11 mouse cellular contexts compared by ENCODE assay signal in genomic region chrX:140511687-140512651, GRCm38 (mm10). TPM values are rescaled to one million over a fixed set of nuclear protein-coding genes. Genes with fewer than 3 reads are reported as not detected.
DNase-seq lines count a peak whose midpoint lies in the region; ATAC-seq and TF ChIP-seq lines count a peak whose summit lies in the region.
"Had no signal": no experiment of that assay in that cellular context is flagged by ENCODE, and none has a peak within 500 bp of the region (broad histone marks: within the 10 kb centered on the region; RNA-seq: fewer than 3 reads in every experiment).

No protein-coding gene starts in this region.

- no peaks in the 10 kb centered on the region for H3K9me3 ChIP-seq in midbrain, embryonic 11.5 days (ENCODE audit: control insufficient read depth, low read length)
- no peaks in the 10 kb centered on the region for H3K9me3 ChIP-seq in midbrain, postnatal 0 days (ENCODE audit: low read length)
- H3K9me3 ChIP-seq in intestine, embryonic 16.5 days (ENCODE audit: control insufficient read depth, low read length) = no peaks in the 10 kb centered on the region
- H3K9me3 ChIP-seq in stomach, embryonic 16.5 days (replicated peaks; ENCODE audit: control insufficient read depth, low read length) = no peaks in the 10 kb centered on the region
- H3K9me3 ChIP-seq: heart, embryonic 10.5 days; neural tube, embryonic 12.5 days had no signal

- no peak overlapping the region for H3K4me3 ChIP-seq in midbrain, embryonic 11.5 days (ENCODE audit: low read depth, low read length)
- H3K4me3 ChIP-seq in midbrain, postnatal 0 days (ENCODE audit: low read depth, low read length) = no peak overlapping the region
- no peak overlapping the region for H3K4me3 ChIP-seq in intestine, embryonic 16.5 days (ENCODE audit: low read length)
- no peak overlapping the region for H3K4me3 ChIP-seq in stomach, embryonic 16.5 days (replicated peaks; ENCODE audit: low read length)
- H3K4me3 ChIP-seq: neural tube, embryonic 12.5 days had no signal

- WGBS in midbrain, embryonic 11.5 days = 28% methylated on average over 7 of the region's 7 CpGs
- WGBS in midbrain, postnatal 0 days = 44% methylated on average over 7 of the region's 7 CpGs
- 53% methylated on average over 7 of the region's 7 CpGs for WGBS in intestine, embryonic 16.5 days
- 46% methylated on average over 7 of the region's 7 CpGs for WGBS in stomach, embryonic 16.5 days

- peak; percentile 73 for ATAC-seq in midbrain, embryonic 11.5 days (ENCODE audit: low FRiP score)
- ATAC-seq in midbrain, postnatal 0 days (ENCODE audit: low FRiP score) = no peak
- peak; percentile 68 for ATAC-seq in intestine, embryonic 16.5 days
- no peak for ATAC-seq in stomach, embryonic 16.5 days (ENCODE audit: insufficient read depth, low FRiP score)

- peaks cover 7% of the 10 kb centered on the region; the same call in 1 of the 2 replicates for H3K4me1 ChIP-seq in midbrain, embryonic 11.5 days (ENCODE audit: control insufficient read depth, insufficient read depth, low read length)
- H3K4me1 ChIP-seq in midbrain, postnatal 0 days (ENCODE audit: insufficient read depth, low read length) = no peaks in the 10 kb centered on the region
- H3K4me1 ChIP-seq in intestine, embryonic 16.5 days (ENCODE audit: control insufficient read depth, insufficient read depth, low read length) = peaks cover 7% of the 10 kb centered on the region; the same call in 1 of the 2 replicates
- peaks cover 5% of the 10 kb centered on the region; the same call in 1 of the 2 replicates for H3K4me1 ChIP-seq in stomach, embryonic 16.5 days (ENCODE audit: control insufficient read depth, insufficient read depth, low read length)

- peak; percentile 54 for DNase-seq in kidney, adult 9 months
- no peak for DNase-seq in kidney, postnatal 4 days
- peak; percentile 84 for DNase-seq in midbrain, embryonic 11.5 days (ENCODE audit: low spot score, missing footprints)
- no peak for DNase-seq in midbrain, postnatal 0 days (ENCODE audit: low spot score)
- no peak for DNase-seq in layer of hippocampus, adult 18-20 months (ENCODE audit: low spot score in 2 of 2)
- DNase-seq: thymus, postnatal 4 days had no signal

- H3K4me2 ChIP-seq in midbrain, embryonic 11.5 days = no peak overlapping the region
- no peak overlapping the region for H3K4me2 ChIP-seq in midbrain, postnatal 0 days (ENCODE audit: low read depth, low read length, poor library complexity, severe bottlenecking)
- peak overlapping the region; percentile 45; the same call in 1 of the 2 replicates for H3K4me2 ChIP-seq in intestine, embryonic 16.5 days (ENCODE audit: low read depth, low read length)
- H3K4me2 ChIP-seq in stomach, embryonic 16.5 days (ENCODE audit: low read depth, low read length) = peak overlapping the region; percentile 42; the same call in 1 of the 2 replicates

- no peak overlapping the region for H3K27ac ChIP-seq in midbrain, embryonic 11.5 days (ENCODE audit: low read depth, low read length)
- no peak overlapping the region for H3K27ac ChIP-seq in midbrain, postnatal 0 days (ENCODE audit: low read depth, low read length)
- H3K27ac ChIP-seq in intestine, embryonic 16.5 days (ENCODE audit: low read length) = no peak overlapping the region
- peak overlapping the region; percentile 60; the same call in 1 of the 2 replicates for H3K27ac ChIP-seq in stomach, embryonic 16.5 days (ENCODE audit: low read length)
- H3K27ac ChIP-seq: hindbrain, embryonic 14.5 days; neural tube, embryonic 12.5 days had no signal

- no peaks in the 10 kb centered on the region for H3K36me3 ChIP-seq in midbrain, embryonic 11.5 days (ENCODE audit: control insufficient read depth, insufficient read depth, low read length)
- no peaks in the 10 kb centered on the region for H3K36me3 ChIP-seq in midbrain, postnatal 0 days (ENCODE audit: insufficient read depth, low read length)
- no peaks in the 10 kb centered on the region for H3K36me3 ChIP-seq in intestine, embryonic 16.5 days (ENCODE audit: control insufficient read depth, insufficient read depth, low read length)
- H3K36me3 ChIP-seq in stomach, embryonic 16.5 days (ENCODE audit: control insufficient read depth, insufficient read depth, low read length) = no peaks in the 10 kb centered on the region
- H3K36me3 ChIP-seq: heart, embryonic 10.5 days; neural tube, embryonic 12.5 days had no signal

- TF ChIP-seq CTCF in midbrain, postnatal 0 days (IDR thresholded peaks at IDR 0.05) = no peak

- no peak overlapping the region for H3K9ac ChIP-seq in midbrain, embryonic 11.5 days (ENCODE audit: low read length)
- H3K9ac ChIP-seq in midbrain, postnatal 0 days (replicated peaks; ENCODE audit: low read length, poor library complexity, severe bottlenecking) = no peak overlapping the region
- 0 out of 2 replicates have a peak overlapping the region, but pooled peaks have one; percentile 43 for H3K9ac ChIP-seq in intestine, embryonic 16.5 days (ENCODE audit: low read depth, low read length)
- peak overlapping the region; percentile 63; the same call in 1 of the 2 replicates for H3K9ac ChIP-seq in stomach, embryonic 16.5 days (ENCODE audit: low read length)
- H3K9ac ChIP-seq: neural tube, embryonic 12.5 days had no signal

- H3K27me3 ChIP-seq in midbrain, embryonic 11.5 days (ENCODE audit: control insufficient read depth, insufficient read depth, low read length) = peaks cover 14% of the 10 kb centered on the region
- H3K27me3 ChIP-seq in midbrain, postnatal 0 days (ENCODE audit: insufficient read depth, low read length) = peaks cover 7% of the 10 kb centered on the region; the same call in 1 of the 2 replicates
- H3K27me3 ChIP-seq in intestine, embryonic 16.5 days (replicated peaks; ENCODE audit: control insufficient read depth, insufficient read depth, low read length) = peaks cover 7% of the 10 kb centered on the region
- peaks cover 3% of the 10 kb centered on the region; the same call in 1 of the 2 replicates for H3K27me3 ChIP-seq in stomach, embryonic 16.5 days (ENCODE audit: control insufficient read depth, insufficient read depth, low read length)

RNA-seq across cellular contexts. Expression of gene Prps1, which starts 55.6 kb away (rescaled TPM):
- polyA plus RNA-seq in midbrain, embryonic 11.5 days (2014; fragmentation: Nextera tagmentation; extraction: Ambion mirVana) = 83.0 and 92.2 TPM in 2 replicates
- 52.5 and 57.8 TPM in 2 replicates for total RNA-seq in midbrain, postnatal 0 days (2014; rRNA removed)
- 91.3 and 94.8 TPM in 2 replicates for polyA plus RNA-seq in midbrain, postnatal 0 days (2015; fragmentation: Nextera tagmentation; extraction: Ambion mirVana)
- 17.3 and 19.7 TPM in 2 replicates for polyA plus RNA-seq in intestine, embryonic 16.5 days (2015; fragmentation: Nextera tagmentation; extraction: Ambion mirVana)
- polyA plus RNA-seq in stomach, embryonic 16.5 days (2015; fragmentation: Nextera tagmentation; extraction: Ambion mirVana) = 30.6 and 32.0 TPM in 2 replicates
- 10 to 100 TPM; 64.0 to 80.2 TPM for total RNA-seq in layer of hippocampus, adult 18-20 months (2021)

Comparison
In these comparisons a context has a peak if more than half of its experiments do, and no peak if none do; other contexts are left out.
1. DNase-seq: peak in kidney, adult 9 months (single experiment) and midbrain, embryonic 11.5 days (single experiment); none in kidney, postnatal 4 days (0 of 2), midbrain, postnatal 0 days (single experiment) and layer of hippocampus, adult 18-20 months (0 of 2).
2. ATAC-seq: peak in midbrain, embryonic 11.5 days (single experiment) and intestine, embryonic 16.5 days (single experiment); none in midbrain, postnatal 0 days (single experiment) and stomach, embryonic 16.5 days (single experiment).
3. H3K4me2 ChIP-seq: peak in intestine, embryonic 16.5 days (single experiment) and stomach, embryonic 16.5 days (single experiment); none in midbrain, embryonic 11.5 days (single experiment) and midbrain, postnatal 0 days (single experiment).
4. H3K9ac ChIP-seq: peak in intestine, embryonic 16.5 days (single experiment) and stomach, embryonic 16.5 days (single experiment); none in midbrain, embryonic 11.5 days (single experiment) and midbrain, postnatal 0 days (single experiment).